Mouse (Mus musculus) C2C12 (cell line): ENCODE results near the gene Stk16. TPM values are rescaled to one million over a fixed set of nuclear protein-coding genes. Genes with fewer than 3 reads are reported as not detected.

Source experiments
- H3K27me3 ChIP-seq: one replicate; pipeline ENCODE4 v1.6.1; 2011; ENCODE audit not compliant: control insufficient read depth, insufficient read depth, insufficient read length
- H3K36me3 ChIP-seq: one replicate; pipeline ENCODE4 v1.6.1; 2011; ENCODE audit not compliant: control insufficient read depth, insufficient read depth
- H3K4me3 ChIP-seq: one replicate; pipeline ENCODE4 v1.5.1; 2011; ENCODE audit warnings: mild to moderate bottlenecking, control low read depth; ENCODE audit not compliant: poor library complexity, insufficient read depth, severe bottlenecking
- H3K79me2 ChIP-seq: one replicate; pipeline ENCODE4 v1.6.1; 2011; ENCODE audit not compliant: control insufficient read depth, insufficient read depth
- H3K79me3 ChIP-seq: one replicate; pipeline ENCODE4 v1.6.1; 2011; ENCODE audit warnings: low read depth, control low read depth
- H3ac ChIP-seq: one replicate; pipeline ENCODE3; 2011; ENCODE audit warnings: low read depth; ENCODE audit not compliant: control insufficient read depth, insufficient read length
- CEBPB ChIP-seq: IDR thresholded peaks from one replicate; pipeline ENCODE4 v1.6.1; 2011; ENCODE audit warnings: low read depth, mild to moderate bottlenecking, control low read depth, moderate library complexity
- CTCF ChIP-seq: IDR thresholded peaks from one replicate; pipeline ENCODE4 v1.5.1; 2011; ENCODE audit not compliant: control insufficient read depth, insufficient read depth, insufficient read length
- FOSL1 ChIP-seq: IDR thresholded peaks from one replicate; pipeline ENCODE4 v1.8.0; 2011; ENCODE audit warnings: mild to moderate bottlenecking, low read length; ENCODE audit not compliant: poor library complexity, insufficient read depth, severe bottlenecking
- MAX ChIP-seq: IDR thresholded peaks from one replicate; pipeline ENCODE4 v1.6.1; 2011; ENCODE audit warnings: mild to moderate bottlenecking, control low read depth
- MYOD1 ChIP-seq: IDR thresholded peaks from one replicate; pipeline ENCODE4 v1.6.1; 2011; ENCODE audit warnings: low read depth; ENCODE audit not compliant: control insufficient read depth, insufficient read length
- MYOG ChIP-seq: IDR thresholded peaks from one replicate; pipeline ENCODE4 v1.6.1; 2011; ENCODE audit not compliant: control insufficient read depth, insufficient read length; ENCODE audit errors: extremely low read depth
- USF1 ChIP-seq: IDR thresholded peaks from one replicate; pipeline ENCODE4 v1.6.1; 2011; ENCODE audit warnings: low read depth, mild to moderate bottlenecking, control low read depth, moderate library complexity
- long read RNA-seq, 2 experiments: library from polyadenylated mRNA; unstranded; transcript quantifications; one replicate each; pipeline ENCODE4 v2.0.0; 2019 to 2020
- polyA plus RNA-seq: library from polyadenylated mRNA; unstranded; fragments of >200 nt; fragmentation: generic; extraction: Trizol; gene quantifications from one replicate; pipeline ENCODE4 v1.2.1, GENCODE M21; 2012; ENCODE audit warnings: missing spikeins

Stk16 gene
- 110 TPM for polyA plus RNA-seq
- long read RNA-seq, experiment 1, transcript Stk16-201 (8 exons, 2,876 nt) = major isoform, 55 of 100 reads
- long read RNA-seq, experiment 1, partial matches to known transcripts = 3 of 100 reads
- long read RNA-seq, experiment 1, other reads (novel, unspliced or antisense) = 27 of 100 reads
- long read RNA-seq, experiment 2, transcript Stk16-201 (8 exons, 2,876 nt) = major isoform, 211 of 327 reads
- long read RNA-seq, experiment 2, transcript Stk16-216 (8 exons, 1,500 nt) = minor isoform, 7 of 327 reads
- long read RNA-seq, experiment 2, partial matches to known transcripts = 6 of 327 reads
- long read RNA-seq, experiment 2, other reads (novel, unspliced or antisense) = 96 of 327 reads

DNA sequence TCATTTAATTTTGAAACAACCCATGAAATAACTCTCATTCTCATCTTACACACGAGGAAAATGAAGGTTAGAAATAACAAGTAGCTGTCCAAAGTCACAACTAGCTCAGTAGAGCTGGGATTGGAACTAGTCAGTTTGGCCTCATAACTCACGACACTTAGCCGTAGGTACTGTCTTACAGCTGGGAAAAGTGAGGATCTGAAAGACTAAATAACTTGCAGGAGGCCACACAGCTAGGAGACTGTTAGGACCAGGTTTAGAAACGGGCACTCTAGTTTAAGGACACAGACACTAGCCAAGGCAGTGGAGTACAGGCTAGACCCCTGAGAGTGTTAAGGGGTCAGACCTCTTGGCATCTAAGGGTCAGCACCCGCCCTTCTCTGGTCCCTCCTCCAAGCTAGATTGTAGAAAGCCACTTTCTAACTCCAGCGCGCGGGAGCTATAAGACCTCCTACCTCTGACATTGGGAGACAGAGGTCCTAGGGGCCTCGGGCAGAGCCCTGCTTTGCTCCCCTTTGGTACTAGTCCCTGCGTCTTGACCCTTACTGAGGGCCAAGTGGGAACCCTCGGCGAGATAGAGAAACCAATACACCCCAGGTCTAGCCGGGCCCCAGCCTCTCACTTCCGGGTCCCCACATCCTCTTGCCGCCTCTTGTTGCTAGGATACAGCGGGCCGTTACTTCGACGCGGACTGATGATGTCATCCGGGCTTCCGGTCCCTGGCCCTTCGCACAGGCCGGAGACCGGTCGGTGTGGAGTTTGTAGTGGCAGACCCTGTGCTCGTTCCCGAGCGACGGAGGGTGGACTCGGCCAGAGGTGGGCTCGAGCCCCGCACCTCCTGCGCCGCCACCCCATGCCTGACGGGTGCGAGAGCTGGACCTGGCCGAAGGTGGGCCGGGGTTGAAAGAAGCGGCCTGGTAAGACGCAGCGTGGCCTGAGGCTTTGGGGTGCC, at the start of gene Stk16, which contains the start of gene Glb1l:
Stk16 (plus strand) TSS at position 703 of the 952 bp plus-strand sequence.
Glb1l (minus strand) TSS at position 678 of the 952 bp plus-strand sequence.
- Histone ChIP-seq H3K79me2 (peaks cover 48% of the 10 kb centered on the region), H3K79me3 (peaks cover 30% of the 10 kb centered on the region), H3K36me3 (peaks cover 35% of the 10 kb centered on the region), H3K4me3 (peak within 1 kb of the TSS; percentile 93), H3K27me3 (no peaks in the 10 kb centered on the region), H3ac (peak within 1 kb of the TSS; percentile 98)
- no peak for TF ChIP-seq MYOD1
- TF ChIP-seq USF1 = no peak
- TF ChIP-seq CEBPB = no peak

DNA sequence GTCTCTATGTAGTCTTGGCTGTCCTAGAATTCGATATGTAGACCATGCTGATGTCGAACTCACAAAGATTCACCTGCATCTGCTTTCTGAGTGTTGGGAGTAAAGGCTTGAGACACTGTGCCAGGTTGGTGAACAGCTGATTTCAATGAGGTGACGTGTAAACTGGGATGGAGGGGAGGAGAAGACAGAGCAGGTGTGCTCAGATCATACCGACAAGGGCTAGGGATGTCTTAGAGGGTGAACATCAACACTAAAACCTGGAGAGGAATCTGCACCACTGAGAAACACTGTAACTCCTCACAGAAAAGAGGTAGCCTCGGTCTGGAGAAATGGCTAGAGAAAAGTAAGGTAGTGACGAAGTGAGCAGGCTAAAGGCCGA, 42.6 kb upstream of the Stk16 start:
- H3K36me3 ChIP-seq = peaks cover 24% of the 10 kb centered on the region
- no peak for TF ChIP-seq CTCF
- TF ChIP-seq MAX = no peak
- TF ChIP-seq MYOG = no peak
- no peak for TF ChIP-seq USF1
- TF ChIP-seq FOSL1 = no peak
- no peak for TF ChIP-seq CEBPB
- no peak for TF ChIP-seq MYOD1
- peak overlapping the region; percentile 56 for H3ac ChIP-seq
- no peaks in the 10 kb centered on the region for H3K79me3 ChIP-seq
- H3K79me2 ChIP-seq = no peaks in the 10 kb centered on the region
- no peaks in the 10 kb centered on the region for H3K27me3 ChIP-seq
- H3K4me3 ChIP-seq = peak overlapping the region; percentile 42

DNA sequence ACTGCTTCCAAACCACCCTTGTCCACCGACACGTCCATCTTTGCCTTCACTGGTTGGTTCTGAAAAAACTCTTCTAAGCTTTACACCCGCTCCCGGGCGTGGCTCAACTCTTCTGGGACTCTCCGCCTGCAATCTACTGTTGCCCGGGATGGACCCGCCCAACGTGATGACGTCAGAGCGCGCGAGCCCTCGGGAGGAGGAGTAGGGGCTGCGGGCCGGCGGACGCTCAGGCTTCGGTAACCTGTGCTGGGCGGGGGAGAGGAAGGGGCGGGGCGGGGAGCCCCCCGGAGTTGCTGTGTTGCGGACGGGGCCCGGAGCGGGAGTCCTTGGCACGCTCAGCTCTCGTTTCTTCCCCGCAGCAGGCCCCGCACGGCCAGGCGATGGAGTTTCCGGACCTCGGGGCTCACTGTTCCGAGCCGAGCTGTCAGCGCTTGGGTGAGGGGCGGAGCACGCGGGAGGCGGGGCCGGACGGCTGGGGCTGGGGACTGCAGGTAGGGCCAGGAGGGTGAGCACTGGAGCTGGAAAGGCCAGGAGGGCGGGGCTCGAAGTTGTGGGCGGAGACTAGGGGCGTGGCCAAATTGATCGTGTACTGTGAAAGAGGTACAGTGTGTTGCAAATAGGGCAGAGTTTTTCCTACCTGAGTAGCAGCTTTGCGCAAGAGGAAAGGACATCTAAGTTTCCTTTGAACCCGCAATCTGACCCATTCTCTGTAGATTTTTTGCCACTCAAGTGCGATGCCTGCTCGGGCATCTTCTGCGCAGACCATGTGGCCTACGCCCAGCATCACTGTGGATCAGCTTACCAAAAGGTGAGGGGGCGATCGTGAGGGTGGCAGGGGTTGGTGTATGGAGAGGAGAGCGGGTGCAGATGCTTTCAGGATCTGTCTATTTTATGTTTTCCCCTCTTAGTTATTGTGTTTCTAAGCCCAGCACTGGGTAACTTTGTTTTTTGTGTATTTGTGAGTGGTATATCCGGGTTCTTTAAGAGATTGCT, 41.9 kb upstream of the Stk16 start, which contains the start of gene Zfand2b:
Zfand2b (plus strand) TSS at position 175 of the 993 bp plus-strand sequence.
- no peaks in the 10 kb centered on the region for H3K79me2 ChIP-seq
- H3K4me3 ChIP-seq = peak within 1 kb of the TSS; percentile 42
- H3ac ChIP-seq = peak within 1 kb of the TSS; percentile 70
- TF ChIP-seq USF1 = no peak
- TF ChIP-seq MYOD1 = no peak
- TF ChIP-seq CTCF = no peak
- no peak for TF ChIP-seq MYOG
- no peak for TF ChIP-seq MAX
- no peak for TF ChIP-seq FOSL1
- TF ChIP-seq CEBPB = no peak
- H3K27me3 ChIP-seq = no peaks in the 10 kb centered on the region
- peaks cover 29% of the 10 kb centered on the region for H3K36me3 ChIP-seq
- H3K79me3 ChIP-seq = no peaks in the 10 kb centered on the region

DNA sequence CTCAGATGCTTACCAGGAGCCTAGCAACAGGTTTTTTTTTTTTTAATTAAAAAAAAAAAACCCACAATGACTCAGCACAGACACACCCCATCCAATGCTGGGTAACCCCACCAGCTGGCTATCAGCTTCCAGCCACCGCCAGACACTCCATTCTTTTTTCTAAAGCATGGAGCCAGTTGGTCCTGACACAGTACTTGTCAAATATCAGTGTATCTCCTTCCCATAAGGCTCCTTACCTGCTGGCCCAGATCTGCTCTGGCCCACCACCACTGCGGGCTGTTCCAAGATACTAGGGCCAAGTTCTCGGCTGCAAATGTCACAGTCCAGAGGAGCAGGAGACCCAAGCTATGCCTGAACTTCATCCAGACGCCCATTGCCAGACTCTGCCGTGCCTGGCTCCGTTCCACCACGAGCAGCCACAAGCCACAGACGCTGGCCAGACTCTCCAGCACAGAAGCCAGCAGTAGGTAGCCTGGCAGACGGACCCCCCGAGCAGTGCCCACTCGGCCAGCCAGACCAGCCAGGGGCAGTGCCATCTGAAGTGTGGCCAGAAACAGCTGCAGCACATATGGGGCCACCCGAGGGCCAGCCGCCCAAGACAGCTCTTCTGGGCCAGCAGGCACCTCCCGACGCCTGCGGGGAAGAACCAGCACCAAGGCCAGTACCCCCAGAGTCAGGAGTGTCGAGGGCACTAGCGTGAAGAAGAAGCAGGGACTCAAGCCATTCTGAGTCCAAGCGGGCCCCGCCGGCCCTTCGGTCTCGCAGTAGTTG, 31.1 kb upstream of the Stk16 start:
- H3K79me2 ChIP-seq = peaks cover 15% of the 10 kb centered on the region
- peak; percentile 45 for TF ChIP-seq MYOD1
- peak; percentile 31 for TF ChIP-seq FOSL1
- TF ChIP-seq CTCF = no peak
- H3K27me3 ChIP-seq = no peaks in the 10 kb centered on the region
- peak overlapping the region; percentile 56 for H3ac ChIP-seq
- H3K36me3 ChIP-seq = peaks cover 16% of the 10 kb centered on the region
- peak overlapping the region; percentile 41 for H3K4me3 ChIP-seq
- H3K79me3 ChIP-seq = no peaks in the 10 kb centered on the region
